Mouse (Mus musculus): ENCODE results near the gene Zfp609.

DNA sequence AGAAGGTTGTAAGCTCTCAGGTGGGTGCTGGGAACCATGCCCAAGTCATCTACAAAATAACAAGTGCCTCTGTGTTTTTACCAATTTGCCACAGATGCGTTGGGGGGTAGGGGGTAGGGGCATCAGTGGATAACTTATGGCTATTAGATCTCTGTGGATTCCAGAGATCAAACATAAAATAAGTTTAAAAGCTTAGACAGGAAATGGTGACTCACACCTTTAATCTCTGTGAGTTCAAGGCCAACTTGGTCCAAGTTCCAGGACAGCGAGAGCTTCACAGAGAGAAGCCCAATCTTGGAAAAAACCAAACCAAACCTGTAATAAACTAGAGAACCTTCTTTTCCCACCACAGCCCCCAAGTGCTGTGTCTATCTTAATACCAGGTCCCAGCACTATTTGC is 180.6 kb downstream of the Zfp609 start:
- TF ChIP-seq CTCF (IDR thresholded peaks at IDR 0.05; ENCODE audit: borderline replicate concordance, insufficient read depth, low read length) (no peak), POLR2A (IDR thresholded peaks at IDR 0.05; ENCODE audit: low read depth, low read length) (no peak)

All from embryonic fibroblast, embryonic 13.5 days (primary cell).